ENCODE assay signal across 18 mouse cellular contexts in genomic region chr8:72438248-72439015, GRCm38 (mm10).
"Had no signal": no experiment of that assay in that cellular context is flagged by ENCODE, and none has a peak within 500 bp of the region (broad histone marks: within the 10 kb centered on the region; RNA-seq: fewer than 3 reads in every experiment).

No protein-coding gene starts in this region.

- H3K36me3 ChIP-seq: intestine, embryonic 15.5 days; kidney, embryonic 15.5 days; liver, embryonic 13.5 days; midbrain, embryonic 12.5 days; midbrain, embryonic 15.5 days; neural tube, embryonic 12.5 days; neural tube, embryonic 15.5 days had no signal

- DNase-seq: kidney, adult 11 months; kidney, adult 8-10 months; kidney, postnatal 10 days; kidney, postnatal 36 days; layer of hippocampus, postnatal 36 days; liver, embryonic 13.5 days; lung, embryonic 14.5 days; right cerebral cortex, postnatal 25 days; spleen, adult 18-20 months; thymus, adult 18-20 months; thymus, postnatal 36 days had no signal

- H3K4me3 ChIP-seq: intestine, embryonic 15.5 days; kidney, embryonic 15.5 days; left cerebral cortex, adult 2 months; liver, embryonic 13.5 days; midbrain, embryonic 12.5 days; midbrain, embryonic 15.5 days; neural tube, embryonic 12.5 days; neural tube, embryonic 15.5 days had no signal

- H3K27me3 ChIP-seq: intestine, embryonic 15.5 days; kidney, embryonic 15.5 days; liver, embryonic 13.5 days; midbrain, embryonic 12.5 days; midbrain, embryonic 15.5 days; neural tube, embryonic 12.5 days; neural tube, embryonic 15.5 days had no signal

- H3K9ac ChIP-seq: intestine, embryonic 15.5 days; kidney, embryonic 15.5 days; liver, embryonic 13.5 days; lung, embryonic 14.5 days; midbrain, embryonic 12.5 days; midbrain, embryonic 15.5 days; neural tube, embryonic 12.5 days; neural tube, embryonic 15.5 days had no signal

- H3K27ac ChIP-seq: intestine, embryonic 15.5 days; kidney, embryonic 15.5 days; left cerebral cortex, adult 2 months; liver, embryonic 13.5 days; midbrain, embryonic 12.5 days; midbrain, embryonic 15.5 days; neural tube, embryonic 12.5 days; neural tube, embryonic 15.5 days had no signal

- H3K4me2 ChIP-seq: intestine, embryonic 15.5 days; kidney, embryonic 15.5 days; liver, embryonic 13.5 days; lung, embryonic 14.5 days; midbrain, embryonic 12.5 days; midbrain, embryonic 15.5 days; neural tube, embryonic 12.5 days; neural tube, embryonic 15.5 days had no signal

- ATAC-seq: intestine, embryonic 15.5 days; midbrain, embryonic 15.5 days had no signal

- H3K9me3 ChIP-seq: intestine, embryonic 15.5 days; kidney, embryonic 15.5 days; liver, embryonic 13.5 days; midbrain, embryonic 12.5 days; midbrain, embryonic 15.5 days; neural tube, embryonic 12.5 days; neural tube, embryonic 15.5 days had no signal

- H3K4me1 ChIP-seq: neural tube, embryonic 12.5 days had no signal
